Mouse (Mus musculus) CH12.LX (cell line): ENCODE results near the gene BC067074. TPM values are rescaled to one million over a fixed set of nuclear protein-coding genes. Genes with fewer than 3 reads are reported as not detected.

Experiments used
- DNase-seq: peaks from one replicate; pipeline ENCODE4 v3.0.0-alpha.2; 2013; ENCODE audit errors: extremely low read depth
- H3K27ac ChIP-seq: 2 replicates; pipeline ENCODE4 v1.5.1; 2012; ENCODE audit warnings: low read depth, mild to moderate bottlenecking, control low read depth, moderate library complexity; ENCODE audit not compliant: insufficient read depth
- H3K27me3 ChIP-seq: replicated peaks from 2 replicates; pipeline ENCODE3; 2012; ENCODE audit warnings: inconsistent platforms
- H3K36me3 ChIP-seq, 2 experiments: replicated peaks in 1 of 2; 2 replicates each; pipeline versions ENCODE3 to v1.6.1; 2012; ENCODE audit warnings: inconsistent platforms in 1 of 2, low read length in 1 of 2, mild to moderate bottlenecking in 1 of 2, mixed read lengths in 1 of 2, moderate library complexity in 1 of 2; ENCODE audit not compliant: control insufficient read depth in 1 of 2, insufficient read depth in 1 of 2
- H3K4me1 ChIP-seq, 2 experiments: 2 replicates each; pipeline ENCODE4 v1.6.1; 2012; ENCODE audit warnings: inconsistent platforms in 1 of 2, moderate library complexity in 1 of 2; ENCODE audit not compliant: insufficient read depth in 2 of 2, control insufficient read depth in 1 of 2
- H3K4me2 ChIP-seq: 2 replicates; pipeline ENCODE4 v1.6.1; 2012; ENCODE audit warnings: low read depth, mild to moderate bottlenecking, control low read depth; ENCODE audit not compliant: poor library complexity, insufficient read depth, severe bottlenecking
- H3K4me3 ChIP-seq, 3 experiments: fragments of 150-350 bp in 1 of 3; sonication (generic) in 1 of 3; replicated peaks in 1 of 3; 2 replicates each; pipeline versions ENCODE3 to v1.5.1; 2011 to 2012; ENCODE audit warnings: low read depth in 2 of 3, low read length in 2 of 3, mild to moderate bottlenecking in 2 of 3, moderate library complexity in 2 of 3, control low read depth in 1 of 3, improper control_type of control experiment in 1 of 3, inconsistent platforms in 1 of 3, mixed read lengths in 1 of 3; ENCODE audit not compliant: poor library complexity in 1 of 3
- H3K79me2 ChIP-seq: replicated peaks from 2 replicates; pipeline ENCODE4 v1.6.1; 2012; ENCODE audit warnings: mild to moderate bottlenecking, moderate library complexity; ENCODE audit not compliant: control insufficient read depth, poor library complexity, insufficient read depth, severe bottlenecking; ENCODE audit errors: extremely low read depth
- H3K9ac ChIP-seq: 2 replicates; pipeline ENCODE4 v1.6.1; 2012; ENCODE audit warnings: low read depth, mild to moderate bottlenecking, control low read depth, moderate library complexity; ENCODE audit not compliant: insufficient read depth
- H3K9me3 ChIP-seq: replicated peaks from 2 replicates; pipeline ENCODE3; 2012; ENCODE audit warnings: low read length, inconsistent platforms, mixed read lengths
- CHD2 ChIP-seq: IDR thresholded peaks from 2 replicates; pipeline ENCODE4 v1.6.1; 2011; ENCODE audit warnings: low read length, improper control_type of control experiment
- CTCF ChIP-seq, 2 experiments: IDR thresholded peaks in 1 of 2; conservative IDR thresholded peaks in 1 of 2; 2 replicates each; pipeline ENCODE4 v1.5.1; 2011 to 2012; ENCODE audit warnings: low read depth in 2 of 2, low read length in 2 of 2, improper control_type of control experiment in 1 of 2, inconsistent platforms in 1 of 2, mild to moderate bottlenecking in 1 of 2, moderate library complexity in 1 of 2
- EP300 ChIP-seq: IDR thresholded peaks from 2 replicates; pipeline ENCODE4 v1.6.1; 2011; ENCODE audit warnings: low read length, improper control_type of control experiment
- ETS1 ChIP-seq: conservative IDR thresholded peaks from 2 replicates; pipeline ENCODE4 v1.6.1; 2012; ENCODE audit warnings: low read depth, mild to moderate bottlenecking, inconsistent platforms, low read length, improper control_type of control experiment, moderate library complexity
- GABPA ChIP-seq: IDR thresholded peaks from 2 replicates; pipeline ENCODE4 v1.6.1; 2012; ENCODE audit warnings: low read depth, low read length, improper control_type of control experiment, inconsistent platforms; ENCODE audit not compliant: insufficient replicate concordance
- HCFC1 ChIP-seq: IDR thresholded peaks from 2 replicates; pipeline ENCODE4 v1.6.1; 2012; ENCODE audit warnings: low read depth, mild to moderate bottlenecking, inconsistent platforms, low read length, improper control_type of control experiment
- IRF4 ChIP-seq: IDR thresholded peaks from 2 replicates; pipeline ENCODE4 v1.6.1; 2014; ENCODE audit warnings: low read depth, mild to moderate bottlenecking, inconsistent platforms, low read length, improper control_type of control experiment
- JUN ChIP-seq: IDR thresholded peaks from 2 replicates; pipeline ENCODE4 v1.6.1; 2011; ENCODE audit warnings: low read depth, mild to moderate bottlenecking, low read length, improper control_type of control experiment, moderate library complexity; ENCODE audit not compliant: insufficient read depth
- JUND ChIP-seq: conservative IDR thresholded peaks from 2 replicates; pipeline ENCODE4 v1.6.1; 2011; ENCODE audit warnings: low read depth, low read length, improper control_type of control experiment
- KAT2A ChIP-seq: IDR thresholded peaks from 2 replicates; pipeline ENCODE4 v1.6.1; 2012; ENCODE audit warnings: low read length, improper control_type of control experiment, inconsistent platforms; ENCODE audit not compliant: insufficient replicate concordance
- MAX ChIP-seq: IDR thresholded peaks from 2 replicates; pipeline ENCODE4 v1.6.1; 2011; ENCODE audit warnings: low read length, improper control_type of control experiment
- MEF2A ChIP-seq: IDR thresholded peaks from 2 replicates; pipeline ENCODE4 v1.6.1; 2014; ENCODE audit warnings: low read depth, mild to moderate bottlenecking, inconsistent platforms, low read length, improper control_type of control experiment, borderline replicate concordance
- MXI1 ChIP-seq: IDR thresholded peaks from 2 replicates; pipeline ENCODE4 v1.6.1; 2011; ENCODE audit warnings: mild to moderate bottlenecking, low read depth, low read length, improper control_type of control experiment
- NELFE ChIP-seq: IDR thresholded peaks from 2 replicates; pipeline ENCODE4 v1.6.1; 2011; ENCODE audit warnings: low read depth, low read length, improper control_type of control experiment
- NRF1 ChIP-seq: IDR thresholded peaks from 2 replicates; pipeline ENCODE4 v1.6.1; 2014; ENCODE audit warnings: low read depth, mild to moderate bottlenecking, inconsistent platforms, low read length, improper control_type of control experiment, moderate library complexity
- PAX5 ChIP-seq: IDR thresholded peaks from 2 replicates; pipeline ENCODE4 v1.6.1; 2012; ENCODE audit warnings: low read length, inconsistent platforms, mixed read lengths
- POLR2A ChIP-seq: IDR thresholded peaks from 2 replicates; pipeline ENCODE4 v1.6.1; 2011; ENCODE audit warnings: low read depth, mild to moderate bottlenecking, improper control_type of control experiment, low read length
- RAD21 ChIP-seq: IDR thresholded peaks from 2 replicates; pipeline ENCODE4 v1.6.1; 2011; ENCODE audit warnings: low read depth, mild to moderate bottlenecking, low read length, improper control_type of control experiment, moderate library complexity
- SIN3A ChIP-seq: IDR thresholded peaks from 2 replicates; pipeline ENCODE4 v1.6.1; 2012; ENCODE audit warnings: low read length, improper control_type of control experiment, inconsistent platforms
- SMC3 ChIP-seq: IDR thresholded peaks from 2 replicates; pipeline ENCODE4 v1.6.1; 2011; ENCODE audit warnings: low read depth, low read length, improper control_type of control experiment
- TCF12 ChIP-seq: IDR thresholded peaks from 2 replicates; pipeline ENCODE4 v1.6.1; 2014; ENCODE audit warnings: low read depth, mild to moderate bottlenecking, inconsistent platforms, low read length, improper control_type of control experiment
- USF2 ChIP-seq: conservative IDR thresholded peaks from 2 replicates; pipeline ENCODE4 v1.6.1; 2011; ENCODE audit warnings: low read depth, low read length, improper control_type of control experiment
- ZC3H11A ChIP-seq: IDR thresholded peaks from 2 replicates; pipeline ENCODE4 v1.6.1; 2012; ENCODE audit warnings: low read depth, mild to moderate bottlenecking, inconsistent platforms, low read length, improper control_type of control experiment
- ZNF384 ChIP-seq: IDR thresholded peaks from 2 replicates; pipeline ENCODE4 v1.6.1; 2012; ENCODE audit warnings: low read depth, low read length, improper control_type of control experiment, inconsistent platforms
- dilution Hi-C: fragments of 300-500 bp; cut with MboI; formaldehyde crosslinking; loops from 2 replicates; pipeline ENCODE4 v1.14.3; 2020; ENCODE audit warnings: low sequenced_read_pairs; ENCODE audit not compliant: extremely low pct_unique_long_range_greater_than_20kb, extremely low pct_ligation_motif_present
- in situ Hi-C: fragments of 300-500 bp; cut with MboI; formaldehyde crosslinking; loops from 3 replicates; pipeline ENCODE4 v1.14.3; 2019; ENCODE audit warnings: low sequenced_read_pairs, low pct_ligation_motif_present, low pct_unique_long_range_greater_than_20kb, mixed read lengths
- polyA plus RNA-seq: library from polyadenylated mRNA; unstranded; fragments of >175 nt; gene quantifications from 2 replicates; pipeline ENCODE4 v1.2.1, GENCODE M21; 2012; ENCODE audit warnings: low read depth; ENCODE audit not compliant: insufficient read length
- total RNA-seq, 2 experiments: library from RNA; depleted of rRNA; stranded (reverse); fragments of 300-350 nt in 1 of 2; fragments of >200 nt in 1 of 2; gene quantifications; 2 replicates each; pipeline ENCODE4 v1.2.3; 2012 to 2014

BC067074 gene
- total and polyA plus RNA-seq, 3 experiments: 0.93 TPM; not detected in 2

DNA sequence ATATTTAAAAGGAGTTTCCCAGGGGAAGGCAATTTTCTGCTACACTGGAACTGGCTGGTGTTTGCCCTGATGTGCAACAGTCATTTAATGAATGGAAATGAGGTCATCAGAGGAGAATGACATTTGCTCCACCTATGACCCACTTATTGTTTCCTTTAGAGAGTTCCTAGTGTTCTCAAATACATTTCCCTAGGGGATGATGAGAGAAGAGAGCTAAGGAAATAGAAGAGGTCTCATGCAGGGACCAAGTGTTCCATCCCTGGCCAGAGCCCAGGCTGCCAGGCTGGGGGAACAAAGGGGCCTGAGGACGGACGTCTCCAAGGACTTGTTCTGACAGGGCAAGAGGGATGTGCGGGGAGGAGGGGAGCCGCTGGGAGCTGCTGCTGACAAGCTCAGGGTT, 62.1 kb downstream of the BC067074 start:
- no peaks in the 10 kb centered on the region for H3K27me3 ChIP-seq
- no peaks in the 10 kb centered on the region for H3K9me3 ChIP-seq
- H3K9ac ChIP-seq: no peak overlapping the region
- no peak overlapping the region for H3K27ac ChIP-seq
- dilution Hi-C loops: no loop called here
- H3K4me2 ChIP-seq: no peak overlapping the region
- in situ Hi-C loops: no loop called here
- DNase-seq: peak; percentile 21
- H3K79me2 ChIP-seq: no peaks in the 10 kb centered on the region
- H3K36me3 ChIP-seq: peaks cover 0 to 2% of the 10 kb centered on the region in 2 experiments
- peaks cover 0 to 14% of the 10 kb centered on the region in 2 experiments; a peak in 2 of 4 replicates for H3K4me1 ChIP-seq
- H3K4me3 ChIP-seq: no peak overlapping the region
- TF ChIP-seq ZC3H11A (no peak), MXI1 (no peak), PAX5 (no peak), NELFE (no peak), JUN (peak; percentile 42; the same call in 1 of the 2 replicates), ETS1 (peak; percentile 55), GABPA (no peak), ZNF384 (no peak), RAD21 (no peak), POLR2A (no peak), EP300 (peak; percentile 45), MAX (no peak), IRF4 (peak; percentile 39; the same call in 1 of the 2 replicates), KAT2A (no peak), MEF2A (no peak), CHD2 (no peak), SMC3 (no peak), NRF1 (no peak), JUND (0 out of 2 replicates have a peak, but pooled peaks have one; percentile 21), SIN3A (no peak), HCFC1 (no peak), CTCF (conservative IDR thresholded peaks at IDR 0.05 in 1 of 2, IDR thresholded peaks at IDR 0.05 in 1 of 2; ENCODE audit: low read depth in 2 of 2, low read length in 2 of 2) (no peak), USF2 (no peak), TCF12 (no peak)
